Mouse (Mus musculus) splenic B cell, adult 2 months (primary cell): ENCODE measurements around the gene Hacl1.
A peak's percentile ranks its signal among the peaks of the same experiment; 100 is the strongest.
"Not testable (repeated sequence)": the region's sequence is repeated elsewhere in the genome, so short reads cannot be mapped to it uniquely, and the experiment has no call there.

Experiments
- DNase-seq: peaks from one replicate; pipeline ENCODE4 v3.0.0-alpha.2; 2011; ENCODE audit warnings: low read depth, low spot score
- H3K27me3 ChIP-seq: 2 replicates; pipeline ENCODE4 v1.6.1; 2012; ENCODE audit warnings: mild to moderate bottlenecking, low read length, moderate library complexity, mixed read lengths; ENCODE audit not compliant: control insufficient read depth, poor library complexity, insufficient read depth, severe bottlenecking
- H3K36me3 ChIP-seq: 2 replicates; pipeline ENCODE4 v1.6.1; 2012; ENCODE audit warnings: mild to moderate bottlenecking, low read length, moderate library complexity, mixed read lengths; ENCODE audit not compliant: control insufficient read depth, poor library complexity, insufficient read depth, severe bottlenecking

Hacl1 gene

DNA sequence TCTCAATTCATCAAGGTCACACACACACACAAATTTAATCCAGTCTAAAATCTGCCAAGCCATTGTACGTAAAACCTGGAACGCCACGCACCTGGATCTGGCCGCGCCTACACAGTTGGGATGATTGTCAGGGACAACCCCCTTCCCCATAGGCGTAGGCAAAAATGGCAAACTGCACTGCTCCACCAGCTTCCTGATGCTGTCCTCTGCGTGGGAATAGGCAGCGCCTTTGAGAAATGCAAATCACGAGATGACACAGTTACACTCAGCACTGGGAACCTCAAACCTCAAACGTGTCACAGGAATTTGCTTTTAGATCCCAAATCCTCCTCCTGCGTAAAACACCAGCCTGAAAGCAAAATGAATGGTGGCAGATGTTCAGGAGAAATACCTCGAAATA, 18.3 kb downstream of the Hacl1 start:
- no peak for DNase-seq
- H3K36me3 ChIP-seq: peaks cover 2% of the 10 kb centered on the region; the same call in 1 of the 2 replicates
- no peaks in the 10 kb centered on the region for H3K27me3 ChIP-seq

GRCm38 (mm10) chr14:31620591-31621223, 20.4 kb downstream of the Hacl1 start:
- DNase-seq: no peak
- no peaks in the 10 kb centered on the region for H3K27me3 ChIP-seq
- no peaks in the 10 kb centered on the region; the same call in 1 of the 2 replicates for H3K36me3 ChIP-seq

DNA sequence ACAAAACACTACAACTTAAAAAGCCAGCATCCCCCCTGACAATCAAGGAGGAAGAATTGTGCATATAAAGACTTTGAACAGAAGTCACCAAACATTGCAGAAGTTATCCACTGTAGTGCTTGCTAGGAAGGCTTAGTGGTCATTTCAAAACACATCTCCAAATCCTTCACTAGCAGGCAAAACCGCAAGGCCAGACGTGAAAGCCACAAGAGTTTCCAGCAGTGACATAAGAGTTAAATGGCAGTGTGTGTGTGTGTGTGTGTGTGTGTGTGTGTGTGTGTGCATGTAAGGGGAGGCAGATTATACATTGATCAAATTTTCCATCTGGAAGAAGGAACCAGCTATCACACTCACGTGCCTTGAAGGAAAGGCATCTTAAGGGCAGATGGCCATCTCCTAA, 23.1 kb downstream of the Hacl1 start:
- no peaks in the 10 kb centered on the region for H3K27me3 ChIP-seq
- DNase-seq: no peak
- H3K36me3 ChIP-seq: no peaks in the 10 kb centered on the region; the same call in 1 of the 2 replicates

DNA sequence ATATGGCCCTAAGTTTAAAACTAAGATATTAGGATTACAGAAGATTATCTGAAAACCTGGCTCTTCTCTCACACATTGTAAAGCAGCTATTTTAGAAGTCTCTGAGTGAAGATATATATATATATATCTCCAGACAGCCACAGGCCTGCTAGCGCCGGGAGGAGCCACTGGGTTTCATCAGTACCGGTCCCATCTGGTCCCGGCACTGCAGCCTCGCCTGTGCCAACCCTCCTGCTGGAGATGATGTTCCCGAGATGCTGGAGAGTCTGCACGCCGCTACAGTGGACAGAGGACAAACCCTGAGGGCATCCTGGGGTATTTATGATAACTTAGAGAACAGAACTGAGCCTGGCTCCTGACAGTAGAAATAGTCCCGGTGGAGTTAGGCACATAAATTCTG, 23.9 kb downstream of the Hacl1 start:
- Histone ChIP-seq H3K36me3 (no peaks in the 10 kb centered on the region; the same call in 1 of the 2 replicates), H3K27me3 (no peaks in the 10 kb centered on the region)
- DNase-seq: no peak

GRCm38 (mm10) chr14:31613671-31614070, 27.4 kb downstream of the Hacl1 start:
- no peak for DNase-seq
- no peaks in the 10 kb centered on the region for H3K36me3 ChIP-seq

GRCm38 (mm10) chr14:31611986-31612385, 29.1 kb downstream of the Hacl1 start:
- H3K36me3 ChIP-seq: no peaks in the 10 kb centered on the region
- peak; percentile 11 for DNase-seq
- no peaks in the 10 kb centered on the region for H3K27me3 ChIP-seq

More at GRCm38 (mm10) chr14:31613671-31614070, 27.4 kb downstream of the Hacl1 start:
- H3K27me3 ChIP-seq: no peaks in the 10 kb centered on the region

GRCm38 (mm10) chr14:31605514-31605913, 35.6 kb downstream of the Hacl1 start:
- DNase-seq: peak; percentile 18
- no peaks in the 10 kb centered on the region for H3K36me3 ChIP-seq
- H3K27me3 ChIP-seq: no peaks in the 10 kb centered on the region

DNA sequence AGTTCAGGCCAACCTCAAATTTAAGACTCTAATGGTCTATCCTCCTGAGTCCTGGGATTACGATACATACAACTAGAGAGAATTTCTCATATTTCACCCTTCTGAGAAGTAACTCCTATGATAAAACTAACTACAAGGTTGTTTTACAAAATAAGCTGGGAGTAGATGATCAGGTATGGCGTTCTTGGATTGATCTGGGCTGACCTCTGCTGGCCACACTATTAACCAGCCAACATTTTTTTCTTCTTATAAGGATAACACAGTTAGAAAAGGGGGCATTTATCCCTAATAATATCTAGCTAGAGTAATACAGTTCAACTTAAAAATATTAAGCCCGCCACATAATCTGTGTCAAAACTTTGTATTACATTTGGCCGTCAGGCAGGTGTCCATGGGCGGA, 36.2 kb downstream of the Hacl1 start:
- Histone ChIP-seq H3K27me3 (no peaks in the 10 kb centered on the region), H3K36me3 (no peaks in the 10 kb centered on the region)
- peak; percentile 33 for DNase-seq

GRCm38 (mm10) chr14:31602616-31602979, 38.5 kb downstream of the Hacl1 start:
- not testable (repeated sequence) for H3K36me3 ChIP-seq, DNase-seq, H3K27me3 ChIP-seq

DNA sequence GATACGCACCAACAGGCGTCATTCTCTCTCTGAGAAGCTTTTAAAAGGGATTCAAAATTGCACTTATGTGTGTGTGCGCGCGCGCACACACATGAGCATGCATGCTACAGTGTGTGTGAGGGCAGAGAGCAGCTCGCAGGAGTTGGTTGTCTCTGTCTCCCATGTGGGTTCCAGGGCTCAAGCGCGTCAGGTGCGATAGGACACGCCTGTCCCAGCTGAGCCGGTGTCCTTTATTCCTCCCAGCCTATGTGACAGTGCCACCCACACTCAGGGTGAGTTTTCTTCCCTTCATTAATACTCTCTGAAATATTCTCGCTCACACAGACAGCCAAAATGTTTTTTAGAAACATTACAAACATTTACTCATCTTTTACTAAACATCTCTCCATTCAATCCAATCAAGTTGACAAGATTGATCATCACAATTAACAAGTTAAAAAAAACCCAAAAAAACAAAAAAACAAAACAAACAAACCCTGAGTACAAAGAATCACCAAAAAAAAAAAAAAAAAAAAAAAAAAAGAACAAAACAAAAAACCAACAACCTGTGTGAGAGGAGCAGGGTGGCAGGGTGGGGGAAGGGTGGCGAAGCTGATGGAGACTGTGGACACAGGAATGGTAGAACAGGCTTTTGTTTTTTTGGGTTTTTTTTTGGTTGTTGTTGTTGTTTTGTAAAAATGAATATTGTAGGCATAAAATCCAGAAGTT, 39.0 kb downstream of the Hacl1 start:
- H3K36me3 ChIP-seq: no peaks in the 10 kb centered on the region
- H3K27me3 ChIP-seq: no peaks in the 10 kb centered on the region
- no peak for DNase-seq

- no peaks in the 10 kb centered on the region for H3K27me3 ChIP-seq
- DNase-seq: no peak
- H3K36me3 ChIP-seq: no peaks in the 10 kb centered on the region
Measured at GRCm38 (mm10) chr14:31597446-31597845, 43.6 kb downstream of the Hacl1 start.

DNA sequence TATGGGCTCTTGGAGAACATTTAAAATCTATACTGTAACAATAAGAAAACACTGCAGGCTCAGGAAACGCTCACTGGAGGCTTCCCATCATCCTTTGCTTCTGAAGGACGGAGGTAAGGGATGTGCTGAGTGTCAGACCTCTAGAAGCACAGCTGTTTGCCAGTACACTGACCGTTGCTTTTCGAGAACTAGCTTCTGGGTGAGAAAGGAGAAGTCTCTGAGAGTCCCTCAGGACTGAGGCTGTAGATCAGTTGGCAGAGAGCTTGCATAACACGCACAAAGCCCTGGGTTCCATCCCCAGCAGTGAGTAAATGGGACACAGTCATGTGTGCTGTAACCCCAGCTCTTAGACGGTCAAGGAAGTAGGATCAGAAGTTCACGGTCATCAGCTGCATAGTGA, 44.7 kb downstream of the Hacl1 start:
- Histone ChIP-seq H3K27me3 (no peaks in the 10 kb centered on the region), H3K36me3 (no peaks in the 10 kb centered on the region)
- peak; percentile 42 for DNase-seq

- H3K36me3 ChIP-seq: no peaks in the 10 kb centered on the region
- no peak for DNase-seq
- no peaks in the 10 kb centered on the region for H3K27me3 ChIP-seq
Measured at GRCm38 (mm10) chr14:31594693-31595092, 46.4 kb downstream of the Hacl1 start.

DNA sequence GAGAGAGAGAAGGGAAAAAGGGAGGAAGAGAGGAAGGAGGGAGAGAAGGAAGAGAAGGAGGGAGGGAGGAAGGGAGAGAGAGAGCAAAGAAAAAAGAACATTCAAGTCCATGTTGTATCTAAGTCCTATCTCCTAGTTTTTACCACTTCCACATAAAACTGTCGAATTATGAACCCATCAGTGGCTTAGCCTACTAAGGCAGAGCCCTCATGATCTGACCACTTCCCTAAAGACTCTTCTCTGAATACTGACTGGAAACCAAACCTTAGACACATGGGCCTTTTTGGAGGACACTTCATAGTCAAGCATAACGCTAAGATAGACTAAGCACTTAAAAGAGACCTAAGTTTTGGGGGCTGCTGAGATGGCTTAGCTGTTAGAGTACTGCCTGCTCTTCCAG, 48.0 kb downstream of the Hacl1 start:
- no peak for DNase-seq
- Histone ChIP-seq H3K36me3 (no peaks in the 10 kb centered on the region), H3K27me3 (no peaks in the 10 kb centered on the region)

GRCm38 (mm10) chr14:31591243-31591642, 49.8 kb downstream of the Hacl1 start, which contains the start of gene Colq:
Gene Colq (minus strand): TSS chr14:31591343.
- Histone ChIP-seq H3K27me3 (no peaks in the 10 kb centered on the region), H3K36me3 (no peaks in the 10 kb centered on the region)
- no peak for DNase-seq
